Mouse (Mus musculus) limb, embryonic 14.5 days (tissue): ENCODE measurements at regions not wholly inside any gene's neighbourhood (a gene's known extent, or its start where the extent isn't known, plus 50 kb on each side); places are given as distances from the start of the nearest gene placed in this dataset.

Experiments used
- ATAC-seq: fragments of 200-750 bp; cut with Nextera tagmentation; 2 replicates; pipeline ENCODE4 v1.8.0; 2017; ENCODE audit warnings: low read depth, moderate number of reproducible peaks, moderate TSS enrichment; ENCODE audit not compliant: low FRiP score
- DNase-seq: peaks from one replicate; pipeline ENCODE4 v3.0.0-alpha.2; 2015; ENCODE audit warnings: low spot score
- H3K27ac ChIP-seq: fragments of 300-500 bp; sonication (generic); replicated peaks from 2 replicates; pipeline ENCODE4 v1.5.1; 2014; ENCODE audit warnings: low read depth, mild to moderate bottlenecking, low read length, moderate library complexity, mixed read lengths
- H3K27me3 ChIP-seq: fragments of 300-500 bp; sonication (generic); 2 replicates; pipeline ENCODE4 v1.6.1; 2014; ENCODE audit warnings: low read length, mixed read lengths; ENCODE audit not compliant: control insufficient read depth, insufficient read depth
- H3K36me3 ChIP-seq: fragments of 300-500 bp; sonication (generic); 2 replicates; pipeline ENCODE4 v1.6.1; 2014; ENCODE audit warnings: mild to moderate bottlenecking, low read length, moderate library complexity, mixed read lengths; ENCODE audit not compliant: control insufficient read depth, insufficient read depth
- H3K4me1 ChIP-seq: fragments of 300-500 bp; sonication (generic); 2 replicates; pipeline ENCODE4 v1.6.1; 2014; ENCODE audit warnings: antibody characterized with exemption, low read length, mixed read lengths; ENCODE audit not compliant: control insufficient read depth, insufficient read depth
- H3K4me2 ChIP-seq: fragments of 300-500 bp; sonication (generic); replicated peaks from 2 replicates; pipeline ENCODE4 v1.6.1; 2014; ENCODE audit warnings: low read depth, mild to moderate bottlenecking, low read length, moderate library complexity; ENCODE audit not compliant: severe bottlenecking
- H3K4me3 ChIP-seq: fragments of 300-500 bp; sonication (generic); replicated peaks from 2 replicates; pipeline ENCODE4 v1.5.1; 2014; ENCODE audit warnings: low read length
- H3K9ac ChIP-seq: fragments of 300-500 bp; sonication (generic); 2 replicates; pipeline ENCODE4 v1.6.1; 2014; ENCODE audit warnings: mild to moderate bottlenecking, low read depth, low read length, moderate library complexity; ENCODE audit not compliant: severe bottlenecking
- H3K9me3 ChIP-seq: fragments of 300-500 bp; sonication (generic); 2 replicates; pipeline ENCODE4 v1.6.1; 2016; ENCODE audit warnings: low read length; ENCODE audit not compliant: control insufficient read depth
- POLR2A ChIP-seq: fragments of 200-500 bp; IDR thresholded peaks from 2 replicates; pipeline ENCODE4 v1.8.0; 2012; ENCODE audit warnings: inconsistent platforms, mild to moderate bottlenecking, moderate library complexity, borderline replicate concordance; ENCODE audit not compliant: insufficient read depth, insufficient read length; ENCODE audit errors: extremely low read depth
- WGBS: fragments of 180-500 bp; shearing (Covaris S2); extraction: QIAGEN DNeasy Blood & Tissue Kit; methylation state at CpG from one replicate; pipeline ENCODE4 v1.1.7; 2014; 5-methylcytosine and 5-hydroxymethylcytosine counted together

DNA sequence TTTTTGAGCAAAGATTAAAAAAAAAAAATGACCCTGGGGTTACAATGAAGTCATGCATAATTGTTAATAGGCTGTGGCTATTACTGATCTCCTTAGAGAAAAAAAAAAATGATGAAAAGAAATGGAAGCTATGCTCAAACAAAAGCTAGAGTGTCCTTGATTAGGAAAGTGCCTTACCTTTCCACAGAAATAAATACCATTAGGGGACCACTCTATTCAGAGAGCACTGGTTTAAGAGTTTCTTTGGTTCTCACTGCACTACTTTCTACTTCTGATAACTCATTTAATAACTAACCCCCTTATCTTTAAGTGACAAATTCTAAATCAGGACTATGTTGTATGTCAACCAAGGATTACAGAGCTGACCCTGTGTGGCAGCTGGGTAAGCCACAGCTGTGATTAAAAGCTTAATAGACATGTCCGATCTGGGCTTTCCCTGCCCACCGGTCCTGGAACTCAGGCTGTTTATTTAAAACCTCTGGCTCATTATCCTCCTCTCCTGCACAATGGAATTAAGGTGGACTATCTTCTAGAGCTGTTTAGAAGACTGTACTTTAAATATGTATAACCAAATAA, 225.9 kb upstream of the Lyplal1 start:
- Histone ChIP-seq H3K4me1 (peaks cover 17% of the 10 kb centered on the region), H3K9ac (no peak overlapping the region), H3K9me3 (no peaks in the 10 kb centered on the region), H3K36me3 (no peaks in the 10 kb centered on the region), H3K27me3 (no peaks in the 10 kb centered on the region), H3K27ac (no peak overlapping the region), H3K4me3 (no peak overlapping the region), H3K4me2 (no peak overlapping the region)
- no peak for TF ChIP-seq POLR2A
- ATAC-seq = no peak
- no peak for DNase-seq
- WGBS = 49% methylated on average over 2 of the region's 2 CpGs

DNA sequence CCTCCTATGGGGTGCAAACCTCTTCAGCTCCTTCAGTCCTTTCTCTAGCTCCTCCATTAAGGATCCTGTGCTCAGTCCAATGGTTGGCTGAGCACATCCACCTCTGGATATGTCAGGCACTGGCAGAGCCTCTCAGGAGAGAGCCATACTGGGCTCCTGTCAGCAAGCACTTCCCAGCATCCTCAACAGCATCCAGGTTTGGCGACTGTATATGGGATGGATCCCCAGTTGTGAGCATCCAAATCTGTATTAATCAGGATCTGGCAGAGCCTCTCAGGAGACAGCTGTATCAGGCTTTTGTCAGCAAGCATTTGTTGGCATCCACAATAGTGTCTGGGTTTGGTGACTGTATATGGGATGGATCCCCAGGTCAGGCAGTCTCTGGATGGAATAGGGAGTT, 225.3 kb upstream of the Lyplal1 start:
- Histone ChIP-seq H3K27me3 (no peaks in the 10 kb centered on the region), H3K36me3 (no peaks in the 10 kb centered on the region), H3K9me3 (no peaks in the 10 kb centered on the region), H3K4me3 (no peak overlapping the region), H3K9ac (no peak overlapping the region), H3K4me2 (no peak overlapping the region), H3K4me1 (peaks cover 13% of the 10 kb centered on the region), H3K27ac (no peak overlapping the region)
- WGBS = 81% methylated on average over 1 of the region's 1 CpGs
- no peak for TF ChIP-seq POLR2A
- ATAC-seq (no peak), DNase-seq (no peak)

GRCm38 (mm10) chr1:186341878-186342277, 224.8 kb upstream of the Lyplal1 start:
- H3K4me3 ChIP-seq = no peak overlapping the region
- 69% methylated on average over 3 of the region's 3 CpGs for whole genome bisulfite sequencing
- DNase-seq (no peak), ATAC-seq (no peak)
- H3K27me3 ChIP-seq = no peaks in the 10 kb centered on the region
- H3K4me2 ChIP-seq = no peak overlapping the region
- H3K9me3 ChIP-seq = no peaks in the 10 kb centered on the region
- no peak overlapping the region for H3K27ac ChIP-seq
- no peaks in the 10 kb centered on the region for H3K36me3 ChIP-seq
- peaks cover 10% of the 10 kb centered on the region for H3K4me1 ChIP-seq
- no peak overlapping the region for H3K9ac ChIP-seq
- no peak for TF ChIP-seq POLR2A

GRCm38 (mm10) chr1:186340701-186341100, 223.6 kb upstream of the Lyplal1 start:
- no peak for DNase-seq
- Histone ChIP-seq H3K36me3 (no peaks in the 10 kb centered on the region), H3K9me3 (no peaks in the 10 kb centered on the region), H3K4me1 (peaks cover 10% of the 10 kb centered on the region), H3K9ac (no peak overlapping the region), H3K27ac (no peak overlapping the region), H3K27me3 (no peaks in the 10 kb centered on the region), H3K4me2 (no peak overlapping the region), H3K4me3 (no peak overlapping the region)
- ATAC-seq = no peak
- 82% methylated on average over 3 of the region's 3 CpGs for WGBS
- no peak for TF ChIP-seq POLR2A

DNA sequence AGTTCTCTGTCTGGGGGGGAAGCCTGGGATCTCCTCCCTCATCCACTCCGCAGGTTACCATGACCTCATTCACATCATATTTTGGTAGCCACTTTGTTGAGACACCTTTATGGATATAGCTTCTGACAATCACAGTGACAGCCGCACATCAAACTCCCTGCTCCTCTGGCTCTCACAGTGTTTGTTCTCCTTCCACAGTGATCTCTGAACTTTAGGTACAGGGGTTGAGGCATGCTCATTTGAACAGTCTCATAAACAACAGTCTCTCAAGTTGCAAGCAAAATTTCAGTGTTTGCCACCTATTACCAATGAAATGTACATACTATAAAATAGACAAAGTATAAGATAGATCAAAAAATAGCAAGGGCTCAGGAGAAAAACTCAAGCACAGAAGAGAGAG, 200.2 kb upstream of the Lyplal1 start:
- WGBS = 89% methylated on average over 2 of the region's 2 CpGs
- H3K9me3 ChIP-seq = no peaks in the 10 kb centered on the region
- DNase-seq (no peak), ATAC-seq (no peak)
- no peaks in the 10 kb centered on the region for H3K36me3 ChIP-seq
- H3K9ac ChIP-seq = no peak overlapping the region
- H3K27me3 ChIP-seq = no peaks in the 10 kb centered on the region
- no peak overlapping the region for H3K27ac ChIP-seq
- no peak for TF ChIP-seq POLR2A
- no peak overlapping the region for H3K4me3 ChIP-seq
- H3K4me2 ChIP-seq = no peak overlapping the region
- peaks cover 5% of the 10 kb centered on the region for H3K4me1 ChIP-seq

- Histone ChIP-seq H3K36me3 (no peaks in the 10 kb centered on the region), H3K27ac (no peak overlapping the region), H3K27me3 (no peaks in the 10 kb centered on the region), H3K4me3 (no peak overlapping the region), H3K4me1 (peaks cover 11% of the 10 kb centered on the region), H3K9me3 (no peaks in the 10 kb centered on the region), H3K9ac (no peak overlapping the region), H3K4me2 (no peak overlapping the region)
- WGBS = 76% methylated on average over 4 of the region's 4 CpGs
- no peak for TF ChIP-seq POLR2A
- DNase-seq (peak; percentile 43), ATAC-seq (peak; percentile 64; the same call in 1 of the 2 replicates)
Measured at GRCm38 (mm10) chr1:186314180-186314579, 197.1 kb upstream of the Lyplal1 start.
